Mouse (Mus musculus) mature B cell (primary cell): ENCODE results near the gene Mcl1.
"Not testable (repeated sequence)": the region's sequence is repeated elsewhere in the genome, so short reads cannot be mapped to it uniquely, and the experiment has no call there.

ENCODE experiments used
- in situ Hi-C: fragments of 300-500 bp; cut with MboI; formaldehyde crosslinking; loops from 2 replicates; pipeline ENCODE4 v1.14.3; 2019

Gene Mcl1

DNA sequence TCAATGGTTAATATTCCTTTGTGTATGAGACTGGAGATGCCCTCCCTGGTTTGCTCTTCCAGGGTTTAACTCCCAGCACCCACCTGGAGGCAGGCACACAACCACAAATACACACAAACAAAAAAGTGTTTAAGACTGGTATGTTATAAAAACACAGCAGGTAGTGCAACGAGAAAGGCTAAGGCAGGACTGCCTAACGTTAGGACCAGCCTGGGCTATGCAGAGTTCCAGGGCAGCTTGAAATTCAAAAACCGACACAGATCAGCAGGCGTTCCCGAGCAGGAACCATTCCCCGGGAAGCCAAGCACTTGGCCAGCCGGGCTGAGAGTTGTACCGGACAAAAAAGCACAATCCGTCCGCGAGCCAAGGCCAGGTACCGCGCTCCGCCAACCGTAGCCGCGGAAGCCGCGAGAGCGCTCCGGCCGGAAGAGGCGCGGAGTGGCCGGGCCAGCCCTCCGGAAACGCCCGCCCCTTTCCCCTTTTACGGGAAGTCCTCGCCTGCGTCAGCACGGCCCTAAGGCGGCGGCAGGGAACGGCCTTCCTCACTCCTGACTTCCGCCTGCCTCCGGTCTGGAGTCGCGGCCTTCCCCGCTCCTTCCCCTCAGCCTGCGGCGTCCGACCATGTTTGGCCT lies at the start of gene Mcl1:
TSS of gene Mcl1 (plus strand) at position 553 of the 632 bp plus-strand sequence.
- in situ Hi-C loops: no loop called here

DNA sequence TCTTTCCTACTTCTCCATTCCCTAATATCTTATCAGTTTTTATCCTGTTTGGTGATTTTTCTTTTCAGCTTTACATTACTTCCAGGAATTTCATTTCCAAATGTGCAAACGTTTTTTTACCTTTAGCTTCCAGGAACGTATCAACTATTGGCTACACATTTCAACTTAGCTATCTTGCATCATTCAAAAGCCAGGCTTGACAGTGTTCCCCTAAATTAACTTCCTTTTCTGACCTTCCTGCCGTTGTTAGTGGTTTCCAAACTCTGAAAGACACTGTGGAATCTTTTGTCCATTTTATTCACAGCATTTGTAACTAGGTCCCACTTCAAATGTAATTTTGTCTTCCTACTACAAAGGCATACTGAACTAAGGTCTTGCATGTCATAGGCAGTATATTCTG lies 49.4 kb upstream of the Mcl1 start:
- in situ Hi-C loops: no loop called here

DNA sequence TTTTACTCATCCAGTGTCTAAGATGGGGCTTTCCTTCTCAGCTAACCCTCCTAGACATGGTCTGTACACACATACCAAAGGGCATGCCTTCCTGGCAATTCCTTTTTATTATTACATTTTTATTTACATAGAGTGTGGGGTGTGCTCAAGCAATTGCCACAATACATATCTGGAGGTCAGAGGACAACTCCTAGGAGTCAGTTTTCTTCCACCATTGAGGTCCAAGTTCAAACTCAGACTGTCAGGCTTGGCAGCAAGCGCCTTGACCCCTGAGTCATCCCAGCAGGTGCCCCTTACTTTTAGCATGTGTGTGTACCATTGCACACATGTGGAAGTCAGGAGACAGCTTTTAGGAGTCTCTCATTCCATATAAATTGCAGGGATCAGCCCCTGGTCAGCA lies 44.6 kb upstream of the Mcl1 start:
- in situ Hi-C loops: no loop called here

DNA sequence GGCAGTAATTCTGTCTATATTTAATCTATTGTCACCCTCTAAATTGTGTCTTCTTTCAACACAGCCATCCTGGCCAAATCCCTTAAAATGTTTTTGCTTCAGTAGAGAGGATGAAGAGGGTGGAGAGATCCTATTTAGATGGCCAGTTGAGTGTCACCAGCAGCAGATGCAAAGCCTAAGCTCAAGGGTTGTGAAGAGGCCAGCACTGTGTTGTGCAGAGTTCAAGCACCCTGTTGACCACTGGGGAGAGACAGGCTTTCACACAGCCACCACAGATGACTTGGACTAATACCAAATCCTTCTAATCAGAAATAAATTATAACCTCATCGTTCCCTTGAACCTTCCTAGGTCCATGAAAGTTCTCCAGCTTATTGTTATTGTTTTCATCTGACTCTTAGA lies 40.1 kb upstream of the Mcl1 start:
- in situ Hi-C loops: no loop called here

DNA sequence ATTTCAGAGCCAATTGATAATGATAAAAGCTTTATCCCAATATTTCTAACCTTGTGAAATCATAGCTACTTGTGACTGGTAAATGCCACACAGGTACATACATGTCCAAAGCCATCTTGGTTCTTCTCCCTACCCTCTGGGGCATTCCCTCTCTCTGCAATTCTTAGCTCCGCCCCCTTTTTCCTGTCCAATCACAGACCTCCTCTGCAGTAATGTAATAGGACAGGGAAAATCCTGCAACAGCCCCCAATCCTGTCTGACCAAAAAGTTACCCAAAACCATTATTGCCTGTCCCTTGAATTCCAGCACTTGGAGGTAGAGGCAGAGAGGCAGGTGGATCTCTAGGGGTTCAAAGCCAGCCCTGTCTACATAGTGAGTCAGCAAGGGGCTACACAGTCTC lies 37.3 kb upstream of the Mcl1 start:
- in situ Hi-C loops: no loop called here

DNA sequence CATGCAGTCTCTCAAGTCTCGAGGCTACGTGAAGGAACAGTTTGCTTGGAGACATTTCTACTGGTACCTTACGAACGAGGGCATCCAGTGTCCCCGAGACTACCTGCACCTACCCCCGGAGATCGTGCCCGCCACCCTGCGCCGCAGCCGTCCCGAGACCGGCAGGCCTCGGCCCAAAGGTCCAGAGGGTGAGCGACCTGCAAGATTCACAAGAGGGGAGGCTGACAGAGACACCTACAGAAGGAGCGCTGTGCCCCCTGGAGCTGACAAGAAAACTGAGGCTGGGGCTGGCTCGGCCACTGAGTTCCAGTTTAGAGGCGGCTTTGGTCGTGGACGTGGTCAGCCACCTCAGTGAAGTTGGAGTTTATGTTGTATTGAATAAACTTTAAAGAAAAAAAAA lies 36.2 kb upstream of the Mcl1 start:
- in situ Hi-C loops: not testable (repeated sequence)

DNA sequence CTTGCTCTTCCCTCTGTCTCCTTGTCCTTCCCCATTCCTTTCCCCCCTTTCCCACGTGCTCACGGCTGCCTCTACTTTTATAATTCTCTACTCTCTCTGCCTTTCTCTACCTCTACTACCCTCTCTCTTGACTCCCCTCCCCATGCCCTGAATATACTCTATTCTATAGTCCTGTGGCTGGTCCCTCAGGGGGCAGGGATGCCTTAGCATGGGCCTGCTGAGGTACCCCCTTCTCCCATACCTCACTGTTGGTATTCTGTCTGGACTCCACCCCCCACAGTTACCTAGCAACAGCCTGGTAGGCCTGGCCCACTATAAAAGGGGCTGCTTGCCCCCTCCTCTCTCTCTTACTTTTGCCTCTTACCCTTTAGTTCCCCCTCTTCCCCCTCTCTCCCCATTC lies 35.0 kb upstream of the Mcl1 start:
- in situ Hi-C loops: no loop called here

DNA sequence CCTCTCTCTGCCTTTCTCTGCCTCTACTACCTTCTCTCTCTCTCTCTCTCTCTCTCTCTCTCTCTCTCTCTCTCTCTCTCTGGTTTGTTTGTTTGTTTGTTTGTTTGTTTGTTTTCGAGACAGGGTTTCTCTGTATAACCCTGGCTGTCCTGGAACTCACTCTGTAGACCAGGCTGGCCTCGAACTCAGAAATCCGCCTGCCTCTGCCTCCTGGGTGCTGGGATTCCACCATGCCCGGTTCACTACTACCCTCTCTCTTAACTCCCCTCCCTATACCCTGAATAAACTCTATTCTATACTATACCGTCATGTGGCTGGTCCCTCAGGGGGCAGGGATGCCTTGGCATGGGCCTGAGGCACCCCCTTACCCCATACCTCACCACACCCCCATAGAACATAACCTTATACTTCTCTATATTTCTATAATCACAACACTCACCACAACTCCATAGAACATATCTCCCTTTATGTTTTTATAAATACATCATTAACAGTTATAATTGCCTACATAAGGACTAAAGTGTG lies 34.5 kb upstream of the Mcl1 start:
- in situ Hi-C loops: not testable (repeated sequence)

DNA sequence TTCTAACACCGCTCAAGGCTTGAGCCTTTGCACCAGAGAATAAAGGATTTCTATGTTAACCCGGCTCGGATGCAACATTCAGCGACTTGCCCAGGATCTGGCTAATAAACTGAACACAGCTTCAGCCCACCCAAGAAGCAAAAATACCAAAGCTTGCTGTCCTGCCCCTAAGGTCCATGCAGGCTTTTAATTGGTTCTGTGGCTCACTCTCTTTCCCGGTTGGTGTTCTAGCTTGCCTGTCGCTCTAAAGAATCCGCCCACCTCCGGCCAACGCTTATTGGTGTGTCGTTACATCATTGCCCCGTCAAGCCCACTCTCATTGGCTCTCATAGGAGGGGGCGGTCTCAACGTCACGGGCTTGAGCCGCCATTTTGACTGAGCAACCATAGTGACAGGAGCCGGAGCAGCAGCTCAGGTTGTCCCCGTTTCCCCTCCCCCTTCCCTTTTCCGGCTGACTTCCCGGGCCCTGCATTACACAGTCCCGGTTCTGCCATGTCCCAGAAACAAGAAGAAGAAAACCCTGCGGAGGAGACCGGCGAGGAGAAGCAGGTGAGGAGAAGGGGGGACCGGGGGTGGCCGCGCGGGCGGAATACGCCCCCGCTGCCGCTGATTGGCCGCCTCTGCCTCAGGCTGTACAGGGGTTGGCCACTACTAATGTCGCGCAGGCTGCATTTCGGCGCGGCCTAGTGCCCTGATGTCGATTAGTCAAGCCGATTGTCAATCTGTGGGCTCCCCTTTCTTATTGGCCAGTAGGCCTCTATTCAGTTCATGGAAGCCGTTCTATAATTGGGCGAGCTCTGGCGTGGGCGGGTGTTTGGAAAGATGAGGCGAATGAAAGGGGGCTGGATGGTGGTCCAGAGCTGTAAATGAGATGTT lies 33.7 kb upstream of the Mcl1 start, which contains the start of gene Ensa:
TSS of gene Ensa (plus strand) at position 366 of the 876 bp plus-strand sequence.
- in situ Hi-C loops: no loop called here

DNA sequence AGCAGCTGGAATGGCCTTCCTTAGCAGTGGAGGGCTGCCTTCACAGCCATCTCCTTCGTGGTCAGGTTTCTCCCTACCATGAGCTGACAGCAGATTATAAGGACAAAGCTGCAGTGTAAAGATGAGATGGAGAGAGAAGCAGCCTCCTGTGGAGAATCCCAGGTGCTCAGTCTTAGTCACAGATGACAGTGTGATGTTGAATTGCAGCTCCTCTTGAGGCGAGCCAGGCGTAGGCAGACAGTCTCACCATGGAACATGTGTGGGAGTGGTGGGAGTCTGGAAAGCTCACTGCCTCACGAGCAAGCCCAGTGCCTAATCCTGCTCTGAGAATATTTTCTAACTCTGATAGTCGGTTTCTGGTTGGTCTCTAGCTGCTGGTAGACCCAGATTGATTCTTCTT lies 30.8 kb upstream of the Mcl1 start:
- in situ Hi-C loops: no loop called here

DNA sequence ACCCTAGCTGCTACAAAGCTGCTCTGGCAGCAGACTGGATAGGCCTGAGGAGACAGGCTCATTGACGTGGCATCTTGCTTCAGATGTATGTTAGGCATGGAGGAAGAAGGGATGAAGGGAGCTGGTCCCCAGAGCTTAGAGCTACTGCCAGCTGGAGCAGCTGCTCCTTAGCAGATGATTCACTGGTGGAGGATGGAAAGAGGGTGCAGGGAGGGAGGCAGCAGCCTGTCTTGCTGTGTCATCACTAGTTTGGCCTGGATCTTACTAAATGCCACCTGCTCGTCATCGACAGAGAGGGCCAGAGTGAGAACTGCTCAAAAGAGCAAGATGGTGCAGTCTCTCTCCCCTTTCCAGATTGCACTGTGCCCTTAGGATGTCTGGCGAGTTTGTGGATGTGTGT lies 28.8 kb upstream of the Mcl1 start:
- in situ Hi-C loops: no loop called here

DNA sequence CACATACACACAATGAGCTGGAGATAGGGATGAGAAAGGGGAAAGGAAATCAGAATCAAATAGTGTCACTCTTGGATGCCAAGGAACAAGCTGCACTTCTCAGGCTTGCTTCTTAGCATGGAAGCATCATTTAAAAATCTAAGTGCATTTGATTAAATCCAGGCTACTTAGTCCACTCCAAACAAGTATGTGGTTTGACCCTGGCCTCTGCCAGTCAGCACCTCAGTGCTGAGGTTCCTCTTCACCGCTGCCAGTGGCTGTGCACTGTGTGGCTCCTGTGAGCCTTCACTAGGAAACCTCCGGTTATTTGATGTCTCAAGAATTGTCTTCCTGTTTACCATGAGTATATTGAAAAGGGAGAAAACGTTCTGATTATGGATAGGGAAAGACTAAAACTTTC lies 27.7 kb upstream of the Mcl1 start:
- in situ Hi-C loops: no loop called here

DNA sequence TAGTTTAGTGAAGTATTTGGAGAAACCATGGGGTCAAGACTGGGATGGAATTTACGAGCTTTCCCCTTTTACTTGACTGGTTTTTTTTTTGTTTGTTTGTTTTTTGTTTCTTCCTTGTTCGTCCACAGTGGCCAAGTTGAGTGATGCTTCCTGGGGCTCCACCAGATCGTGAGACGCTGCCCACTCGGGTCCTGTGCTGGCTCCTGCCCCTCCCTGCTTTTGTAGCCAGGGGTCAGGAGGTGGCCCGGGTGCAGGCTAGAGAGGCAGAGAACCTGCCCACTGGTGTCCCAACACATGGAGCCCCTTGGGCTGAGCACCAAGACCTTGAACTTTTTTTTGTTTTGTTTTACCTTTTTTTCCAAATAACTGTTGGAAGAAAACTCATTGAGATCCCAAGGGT lies 27.3 kb upstream of the Mcl1 start:
- in situ Hi-C loops: no loop called here

DNA sequence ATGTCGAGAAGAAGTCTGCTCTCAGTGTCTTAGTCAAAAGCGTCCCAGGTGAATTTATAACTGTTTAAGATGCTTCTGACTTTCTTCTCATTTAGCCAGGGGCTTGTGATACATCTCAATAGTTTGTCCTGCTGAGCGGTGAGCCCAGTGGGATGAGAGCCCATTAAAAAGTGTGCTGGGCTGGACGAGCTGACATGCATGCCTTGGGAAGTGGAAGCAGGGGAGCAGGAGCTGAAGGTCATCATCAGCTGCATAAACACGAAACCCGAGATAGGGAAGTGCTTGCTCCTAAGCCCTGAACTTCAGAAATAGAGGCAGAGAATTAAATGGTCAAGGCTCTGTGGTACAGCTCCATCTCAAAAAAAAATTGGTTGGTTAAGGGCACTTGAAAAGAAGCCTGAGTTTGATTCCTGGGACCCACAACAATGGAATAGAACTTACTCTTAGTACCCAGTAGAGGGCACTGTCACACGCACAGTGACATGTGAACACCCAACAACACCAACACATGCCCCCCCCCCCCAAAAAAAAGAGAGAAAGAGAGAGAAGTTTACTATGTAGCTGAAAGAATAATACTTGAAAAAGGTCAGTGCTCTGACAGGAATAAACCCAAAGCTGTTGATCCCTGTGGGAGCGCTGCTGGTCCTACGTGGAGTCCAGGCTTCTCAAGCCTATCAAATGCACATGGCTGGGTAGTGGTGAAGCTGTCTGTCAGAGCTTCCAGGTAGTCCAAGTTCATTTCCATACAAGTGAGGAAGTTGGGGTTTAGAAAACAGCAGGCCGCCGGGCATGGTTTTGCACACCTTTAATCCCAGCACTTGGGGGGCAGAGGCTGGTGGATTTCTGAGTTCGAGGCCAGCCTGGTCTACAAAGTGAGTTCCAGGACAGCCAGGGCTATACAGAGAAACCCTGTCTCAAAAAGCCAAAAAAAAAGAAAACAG lies 25.7 kb upstream of the Mcl1 start:
- in situ Hi-C loops: no loop called here

DNA sequence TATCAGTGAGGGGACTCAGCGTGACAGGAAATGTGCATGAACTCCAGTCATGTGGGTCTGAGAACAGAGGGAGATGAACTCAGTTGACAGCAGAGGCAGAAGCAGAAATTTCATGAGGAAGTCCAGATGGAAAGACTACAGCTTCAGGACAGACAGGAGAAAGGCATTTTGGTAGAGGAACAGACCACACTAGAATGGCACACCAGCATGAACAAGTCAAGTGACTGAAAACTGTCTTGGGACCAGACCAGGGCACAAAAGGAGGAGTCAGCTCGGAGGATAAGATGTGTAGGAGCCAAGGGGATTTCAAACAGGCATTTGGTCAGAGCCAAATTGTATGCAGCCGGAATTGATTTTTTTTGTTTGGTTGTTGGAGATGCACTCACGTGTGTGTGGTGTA lies 23.0 kb upstream of the Mcl1 start:
- in situ Hi-C loops: no loop called here

DNA sequence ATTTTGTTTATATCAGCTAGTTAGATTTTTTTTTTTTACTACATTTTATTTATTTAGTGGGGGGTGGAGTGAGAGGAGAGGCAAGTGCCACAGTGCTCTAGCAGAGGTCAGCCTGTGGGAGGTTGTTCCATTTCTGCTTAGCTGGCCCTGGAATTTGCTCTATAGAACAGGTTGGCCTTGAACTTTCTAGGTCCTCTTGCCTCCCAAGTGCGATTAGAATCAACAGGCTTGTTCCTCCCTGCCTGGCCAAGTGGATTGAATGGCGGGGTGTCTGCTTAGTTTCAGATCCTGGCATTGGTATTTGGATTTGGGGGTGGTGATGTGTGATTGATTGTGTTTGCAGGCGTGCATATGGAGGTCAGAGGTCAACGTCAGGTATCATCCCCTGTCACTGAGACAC lies 22.5 kb upstream of the Mcl1 start:
- in situ Hi-C loops: no loop called here

DNA sequence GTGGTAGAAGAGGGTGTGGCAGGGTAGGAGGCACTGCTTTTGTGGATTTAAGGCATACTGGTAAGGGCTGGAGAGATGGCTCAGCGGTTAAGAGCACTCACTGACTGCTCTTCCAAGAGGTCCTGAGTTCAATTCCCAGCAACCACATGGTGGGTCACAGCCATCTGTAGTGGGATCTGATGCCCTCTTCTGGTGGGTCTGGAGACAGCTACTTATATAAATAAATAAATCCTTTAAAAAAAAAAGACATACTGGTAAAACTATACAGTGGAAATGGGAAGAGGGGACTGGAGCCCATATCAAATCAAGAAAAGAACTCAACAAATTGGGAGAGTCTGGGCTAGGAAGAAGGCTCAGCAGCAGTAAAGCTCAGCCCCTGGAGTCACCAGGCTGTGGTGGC lies 18.9 kb upstream of the Mcl1 start:
- in situ Hi-C loops: loop anchor here (5.0 kb wide), 1 partner anchor 38 kb away; no protein-coding TSS in a partner anchor

DNA sequence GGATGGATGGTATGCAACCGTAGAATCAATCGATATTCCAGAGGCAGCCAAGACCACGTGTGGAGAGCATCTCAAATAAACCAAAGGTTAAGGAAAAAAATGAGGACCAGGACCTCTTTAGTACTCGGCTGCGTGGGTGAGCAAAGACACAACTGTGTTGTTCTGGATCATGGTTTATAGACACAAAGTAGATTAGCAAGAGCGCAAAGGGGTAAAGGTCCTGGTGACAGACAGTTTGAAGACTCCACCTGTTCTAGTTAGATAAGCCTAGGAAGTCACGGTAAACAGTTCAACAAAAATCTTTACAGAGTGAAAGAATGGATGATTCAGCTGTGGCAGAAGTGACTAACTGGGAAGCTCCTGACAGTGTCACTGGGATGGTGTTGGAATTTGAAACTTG lies 15.5 kb upstream of the Mcl1 start:
- in situ Hi-C loops: loop anchor here (5.0 kb wide), 1 partner anchor 34 kb away; no protein-coding TSS in a partner anchor

DNA sequence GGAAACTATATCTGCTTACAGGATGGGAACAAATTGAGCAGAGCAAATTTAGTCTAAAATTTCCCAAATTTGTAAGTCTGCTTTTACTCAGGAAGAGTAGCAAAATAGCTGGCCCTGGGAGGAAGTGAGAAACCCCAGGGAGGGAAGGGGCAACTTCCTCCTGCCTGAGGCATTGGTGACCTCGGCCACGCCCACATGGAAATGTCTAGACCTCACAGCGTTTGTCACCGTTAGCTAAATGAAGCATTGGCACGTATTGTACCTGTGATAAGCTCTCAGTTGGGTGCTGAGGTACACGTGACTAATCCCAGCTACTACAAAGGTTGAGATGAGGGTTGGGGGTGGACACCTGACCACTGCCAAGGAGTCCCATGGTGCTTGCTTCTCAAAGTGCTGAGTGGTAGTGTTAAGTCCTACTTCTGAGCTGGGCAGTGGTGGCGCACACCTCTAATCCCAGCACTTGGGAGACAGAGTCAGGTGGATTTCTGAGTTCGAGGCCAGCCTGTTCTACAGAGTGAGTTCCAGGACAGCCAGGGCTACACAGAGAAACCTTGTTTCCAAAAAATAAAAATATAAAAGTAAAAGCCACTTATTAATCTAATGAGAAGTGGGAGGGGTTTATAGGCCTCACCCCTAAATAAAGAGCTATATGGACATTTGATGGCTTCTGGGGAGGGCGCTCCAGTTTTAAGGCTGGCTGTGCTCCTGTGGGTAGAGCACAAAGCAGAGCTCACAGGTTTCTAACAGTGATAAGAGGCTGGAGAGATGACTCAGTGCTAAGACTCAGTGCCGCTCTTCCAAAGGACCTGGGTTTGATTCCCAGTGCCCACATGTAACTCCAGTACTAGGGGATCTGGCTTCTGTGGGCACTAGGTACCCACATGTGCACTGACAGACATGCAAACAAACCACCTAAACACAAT lies 13.0 kb upstream of the Mcl1 start:
- in situ Hi-C loops: no loop called here

DNA sequence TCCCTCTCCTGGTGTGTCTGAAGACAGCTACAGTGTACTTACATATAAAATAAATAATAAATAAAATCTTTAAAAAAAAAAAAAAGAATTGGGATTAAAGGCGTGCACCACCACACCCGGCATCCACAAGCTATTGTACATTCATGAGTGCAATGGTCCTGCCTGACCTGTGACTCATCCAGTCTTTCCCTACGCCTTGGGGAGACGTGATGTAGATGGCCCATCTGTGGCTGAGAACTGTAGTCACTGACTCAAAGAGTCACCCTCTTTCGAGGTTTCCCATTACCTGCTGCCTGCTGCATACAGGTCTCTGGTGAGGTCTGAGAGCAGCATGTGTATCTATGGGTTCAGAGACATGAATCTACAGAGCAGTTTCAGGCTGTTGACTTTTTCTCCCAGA lies 10.6 kb upstream of the Mcl1 start:
- in situ Hi-C loops: no loop called here
